18 mouse cellular contexts compared by ENCODE assay signal in genomic region chr16:4027211-4027610, GRCm38 (mm10).
"Had no signal": no experiment of that assay in that cellular context is flagged by ENCODE, and none has a peak within 500 bp of the region (broad histone marks: within the 10 kb centered on the region; RNA-seq: fewer than 3 reads in every experiment).

No protein-coding gene starts in this region.

- H3K4me1 ChIP-seq: hindbrain, embryonic 15.5 days; limb, embryonic 15.5 days; lung, embryonic 15.5 days; midbrain, embryonic 13.5 days had no signal

- H3K4me2 ChIP-seq: hindbrain, embryonic 15.5 days; limb, embryonic 12.5 days; limb, embryonic 15.5 days; liver, embryonic 11.5 days; lung, embryonic 15.5 days; midbrain, embryonic 13.5 days had no signal

- ATAC-seq: liver, postnatal 0 days; midbrain, embryonic 13.5 days had no signal

- H3K9ac ChIP-seq: hindbrain, embryonic 15.5 days; limb, embryonic 12.5 days; limb, embryonic 15.5 days; liver, embryonic 14.5 days; liver, postnatal 0 days; lung, embryonic 15.5 days; midbrain, embryonic 13.5 days had no signal

- H3K27ac ChIP-seq: hindbrain, embryonic 15.5 days; limb, embryonic 12.5 days; limb, embryonic 15.5 days; liver, embryonic 14.5 days; lung, embryonic 15.5 days; midbrain, embryonic 10.5 days; midbrain, embryonic 13.5 days had no signal

- H3K27me3 ChIP-seq: hindbrain, embryonic 15.5 days; limb, embryonic 12.5 days; limb, embryonic 15.5 days; lung, embryonic 15.5 days; midbrain, embryonic 13.5 days had no signal

- H3K36me3 ChIP-seq: hindbrain, embryonic 15.5 days; limb, embryonic 12.5 days; limb, embryonic 15.5 days; lung, embryonic 15.5 days; midbrain, embryonic 10.5 days; midbrain, embryonic 13.5 days had no signal

- DNase-seq: left cerebral cortex, postnatal 4 days; liver, postnatal 0 days; lung, postnatal 10 days; lung, postnatal 36 days; right cerebral cortex, adult 18-20 months; right cerebral cortex, postnatal 14 days; thymus, adult 18-20 months; thymus, postnatal 14 days; thymus, postnatal 4 days had no signal

- H3K4me3 ChIP-seq: hindbrain, embryonic 15.5 days; limb, embryonic 12.5 days; limb, embryonic 15.5 days; lung, embryonic 15.5 days; megakaryocyte, embryonic 14.5 days; midbrain, embryonic 10.5 days; midbrain, embryonic 13.5 days had no signal

- H3K9me3 ChIP-seq: hindbrain, embryonic 15.5 days; limb, embryonic 15.5 days; lung, embryonic 15.5 days; midbrain, embryonic 10.5 days; midbrain, embryonic 13.5 days had no signal
